Mouse (Mus musculus) left cerebral cortex, postnatal 4 days (tissue): ENCODE measurements around the gene Klre1. TPM values are rescaled to one million over a fixed set of nuclear protein-coding genes. Genes with fewer than 3 reads are reported as not detected.

Source experiments
- DNase-seq: peaks from one replicate; pipeline ENCODE4 v3.0.0-alpha.2; 2022
- intact Hi-C: fragments of 180-260 bp; cut with DNase I; formaldehyde crosslinking; loops from one replicate; pipeline ENCODE4 v1.15.1; 2025
- total RNA-seq, 2 experiments: library from RNA; stranded (reverse); gene quantifications; 2 replicates each; pipeline ENCODE4 v1.2.3; 2021

Klre1 gene
- total RNA-seq: not detected

- intact Hi-C loops: no loop called here
- no peak for DNase-seq
Measured at GRCm38 (mm10) chr6:129577605-129578004, at the start of gene Klre1. Klre1 (plus strand) TSS chr6:129577905.

- no peak for DNase-seq
- intact Hi-C loops: no loop called here
Measured at GRCm38 (mm10) chr6:129529605-129530004, 48.1 kb upstream of the Klre1 start.

- intact Hi-C loops: no loop called here
- DNase-seq: no peak
Measured at GRCm38 (mm10) chr6:129530261-129530660, 47.4 kb upstream of the Klre1 start.

- intact Hi-C loops: no loop called here
Measured at GRCm38 (mm10) chr6:129532556-129532941, 45.2 kb upstream of the Klre1 start.

GRCm38 (mm10) chr6:129532942-129533860 is 44.5 kb upstream of the Klre1 start, which contains the start of gene Gabarapl1:
Gabarapl1 (plus strand) TSS chr6:129533160.
- intact Hi-C loops: no loop called here
- peak; percentile 79 for DNase-seq

More at GRCm38 (mm10) chr6:129532556-129532941, 45.2 kb upstream of the Klre1 start:
- DNase-seq: peak; percentile 47

- no peak for DNase-seq
- intact Hi-C loops: no loop called here
Measured at GRCm38 (mm10) chr6:129534057-129534456, 43.6 kb upstream of the Klre1 start.

GRCm38 (mm10) chr6:129534627-129535190 is 43.0 kb upstream of the Klre1 start:
- intact Hi-C loops: no loop called here
- no peak for DNase-seq

GRCm38 (mm10) chr6:129535723-129536122 is 42.0 kb upstream of the Klre1 start:
- no peak for DNase-seq
- intact Hi-C loops: no loop called here

GRCm38 (mm10) chr6:129538555-129538954 is 39.1 kb upstream of the Klre1 start:
- DNase-seq: no peak
- intact Hi-C loops: no loop called here

GRCm38 (mm10) chr6:129541931-129542330 is 35.8 kb upstream of the Klre1 start:
- intact Hi-C loops: no loop called here
- DNase-seq: no peak

GRCm38 (mm10) chr6:129542540-129542939 is 35.2 kb upstream of the Klre1 start:
- intact Hi-C loops: no loop called here
- DNase-seq: no peak

- intact Hi-C loops: no loop called here
- peak; percentile 69 for DNase-seq
Measured at GRCm38 (mm10) chr6:129543709-129544606, 33.7 kb upstream of the Klre1 start.

- DNase-seq: no peak
- intact Hi-C loops: no loop called here
Measured at GRCm38 (mm10) chr6:129547277-129547676, 30.4 kb upstream of the Klre1 start.

GRCm38 (mm10) chr6:129548009-129548408 is 29.7 kb upstream of the Klre1 start:
- intact Hi-C loops: no loop called here
- no peak for DNase-seq

GRCm38 (mm10) chr6:129557298-129558023 is 20.2 kb upstream of the Klre1 start:
- no peak for DNase-seq
- intact Hi-C loops: no loop called here

GRCm38 (mm10) chr6:129558946-129559640 is 18.6 kb upstream of the Klre1 start:
- intact Hi-C loops: loop anchor here (1.0 kb wide), 1 partner anchor 165 kb away; no protein-coding TSS in a partner anchor
- peak; percentile 74 for DNase-seq

- no peak for DNase-seq
- intact Hi-C loops: loop anchor here (1.0 kb wide), 1 partner anchor 165 kb away; no protein-coding TSS in a partner anchor
Measured at GRCm38 (mm10) chr6:129559641-129560027, 18.1 kb upstream of the Klre1 start.

GRCm38 (mm10) chr6:129565257-129565656 is 12.4 kb upstream of the Klre1 start:
- DNase-seq: no peak
- intact Hi-C loops: no loop called here

- DNase-seq: no peak
- intact Hi-C loops: no loop called here
Measured at GRCm38 (mm10) chr6:129575315-129575714, 2.4 kb upstream of the Klre1 start.

GRCm38 (mm10) chr6:129581274-129581673 is 3.6 kb downstream of the Klre1 start:
- intact Hi-C loops: no loop called here
- DNase-seq: no peak
